Mouse (Mus musculus): ENCODE data around the gene Lysmd4.
A peak's percentile ranks its signal among the peaks of the same experiment; 100 is the strongest.

Lysmd4 gene

GRCm38 (mm10) chr7:67222220-67222862, at the start of gene Lysmd4:
Lysmd4 (plus strand) TSS chr7:67222544.
- DNase-seq (ENCODE audit: low spot score): peak; percentile 95

- peak; percentile 2 for DNase-seq (ENCODE audit: low spot score)
These were observed 48.7 kb upstream of the Lysmd4 start for GRCm38 (mm10) chr7:67173522-67174195.

GRCm38 (mm10) chr7:67183786-67184185, 38.6 kb upstream of the Lysmd4 start:
- no peak for DNase-seq (ENCODE audit: low spot score)

- DNase-seq (ENCODE audit: low spot score): no peak
These were observed 22.9 kb upstream of the Lysmd4 start for GRCm38 (mm10) chr7:67199412-67199811.

- DNase-seq (ENCODE audit: low spot score): no peak
These were observed 18.7 kb upstream of the Lysmd4 start for GRCm38 (mm10) chr7:67203625-67204024.

DNA sequence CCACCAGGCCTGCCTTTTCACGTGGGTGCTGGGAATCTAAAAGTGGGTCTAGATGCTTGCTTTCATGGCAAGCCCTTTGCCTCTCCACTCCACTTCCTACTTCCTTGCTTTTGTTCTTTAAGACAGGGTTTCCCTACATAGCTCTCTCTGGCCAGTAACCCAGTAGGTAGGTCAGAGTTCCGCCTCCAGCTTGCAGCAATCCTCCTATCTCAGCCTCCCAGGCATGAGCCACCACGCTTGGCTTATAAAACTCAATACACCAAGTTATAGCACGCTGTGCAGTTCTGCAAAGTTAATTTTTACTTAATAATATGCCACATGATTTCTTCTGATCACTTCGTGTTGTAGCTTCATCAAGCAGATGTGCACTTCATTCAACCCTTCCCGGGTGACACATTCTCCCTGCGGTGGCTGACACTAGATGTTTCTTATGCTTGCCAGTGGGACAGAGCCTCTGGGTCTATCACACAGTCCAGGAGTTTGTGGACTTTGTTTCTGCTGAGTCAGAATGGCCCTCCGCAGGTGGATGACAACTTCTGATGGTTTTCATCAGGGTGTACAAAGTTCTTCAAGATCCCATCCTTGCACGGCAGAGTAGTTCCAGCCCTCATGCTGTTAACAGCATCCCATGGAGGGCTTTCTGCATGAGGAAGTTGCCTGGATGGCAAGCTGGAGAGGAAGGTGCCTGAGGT, 16.5 kb upstream of the Lysmd4 start:
- no peak for DNase-seq (ENCODE audit: low spot score)

GRCm38 (mm10) chr7:67206496-67206895, 15.8 kb upstream of the Lysmd4 start:
- no peak for DNase-seq (ENCODE audit: low spot score)

DNA sequence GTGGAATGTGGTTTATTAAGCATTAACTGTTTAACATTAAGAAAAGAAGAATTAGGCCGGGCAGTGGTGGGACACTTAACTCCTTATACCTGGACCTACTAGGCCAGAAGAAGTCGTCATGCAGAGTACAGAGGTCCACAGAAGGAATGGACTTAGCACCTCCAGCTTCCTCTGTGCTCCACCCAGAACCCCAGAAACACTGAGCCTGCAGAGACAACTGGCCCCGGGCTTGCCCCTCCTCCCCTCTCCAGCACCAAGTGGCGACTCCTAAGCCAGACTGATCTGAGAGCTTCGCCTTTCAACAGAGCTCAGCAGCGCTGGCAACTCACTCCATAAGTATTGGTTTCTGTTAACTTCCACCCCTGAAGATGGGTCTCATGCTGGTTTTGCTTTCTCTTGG, 14.6 kb upstream of the Lysmd4 start:
- DNase-seq (ENCODE audit: low spot score): no peak

GRCm38 (mm10) chr7:67208317-67208716, 14.0 kb upstream of the Lysmd4 start:
- no peak for DNase-seq (ENCODE audit: low spot score)

DNA sequence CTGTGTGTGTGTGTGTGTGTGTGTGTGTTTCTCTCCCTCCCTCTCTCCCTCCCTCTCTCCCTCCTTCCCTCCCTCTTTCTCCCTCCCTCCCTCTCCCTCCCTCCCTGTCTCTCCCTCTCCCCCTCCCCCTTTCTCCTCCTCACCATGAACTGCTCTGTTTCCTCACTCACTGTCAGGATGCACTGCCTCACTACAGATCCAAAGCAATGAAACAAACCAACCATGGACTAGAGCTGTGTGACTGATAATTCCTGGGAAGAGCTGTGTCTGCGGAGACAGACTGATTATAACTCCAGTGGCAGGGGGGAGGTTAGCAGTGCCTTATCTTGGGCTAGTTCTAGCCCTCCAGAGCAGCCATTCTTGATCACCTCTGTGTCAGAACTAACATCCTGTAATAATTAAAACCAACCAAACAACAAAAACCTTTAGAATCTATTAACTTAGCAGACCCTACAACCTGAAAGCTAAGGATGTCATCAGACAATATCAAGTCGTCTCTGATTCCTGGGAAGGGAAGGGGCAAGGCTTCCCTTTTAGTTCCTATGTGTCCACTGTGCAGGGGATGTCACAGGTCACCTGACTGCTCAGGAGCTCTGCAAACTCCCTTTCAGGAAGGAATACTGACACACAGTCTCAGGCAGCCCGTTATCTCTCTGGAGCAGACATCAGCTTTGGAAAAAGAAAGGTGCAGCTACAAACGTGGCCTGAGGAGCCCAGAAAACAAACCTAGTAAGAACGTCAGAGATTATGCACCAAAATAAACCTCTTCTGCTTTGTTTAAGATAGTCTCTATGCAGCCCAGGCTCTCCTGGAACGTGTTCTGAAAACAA, 12.1 kb upstream of the Lysmd4 start:
- no peak for DNase-seq (ENCODE audit: low spot score)

DNA sequence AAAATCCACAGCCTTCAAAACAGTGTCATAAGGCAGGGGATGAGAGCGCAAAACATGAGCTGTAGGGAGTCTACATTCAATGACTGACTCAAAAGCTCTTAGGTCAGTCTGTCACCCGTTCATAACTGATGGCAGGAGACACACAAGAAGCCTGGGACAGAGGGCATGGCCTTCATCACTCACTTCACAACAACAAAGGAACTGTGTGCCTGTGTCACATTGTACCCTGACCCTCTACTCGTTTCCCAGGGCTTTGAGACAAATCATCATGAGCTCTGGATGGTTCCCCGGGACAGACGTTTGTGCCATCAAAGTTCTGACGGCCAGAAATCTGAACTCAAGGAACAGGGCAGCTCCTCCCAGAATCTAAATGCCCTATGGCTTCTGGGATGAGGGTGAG, 11.0 kb upstream of the Lysmd4 start:
- DNase-seq (ENCODE audit: low spot score): no peak

GRCm38 (mm10) chr7:67211971-67212370, 10.4 kb upstream of the Lysmd4 start:
- no peak for DNase-seq (ENCODE audit: low spot score)

DNA sequence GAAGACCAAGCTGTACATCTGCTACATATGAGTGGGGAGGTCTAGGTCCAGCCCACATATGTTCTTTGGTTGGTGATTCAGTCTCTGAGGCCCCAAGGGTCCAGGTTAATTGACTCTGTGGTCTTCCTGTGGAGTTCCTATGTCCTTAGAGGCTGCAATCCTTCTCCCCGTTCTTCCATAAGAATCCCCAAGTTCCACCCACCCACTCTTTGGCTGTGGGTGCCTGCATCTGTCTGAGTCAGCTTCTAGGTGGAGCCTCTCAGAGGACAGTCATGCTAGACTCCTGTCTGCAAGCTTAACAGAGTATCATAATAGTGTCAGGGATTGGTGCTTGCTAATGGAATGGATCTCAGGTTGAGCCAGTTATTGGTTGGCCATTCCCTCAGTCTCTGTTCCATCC, 8.8 kb upstream of the Lysmd4 start:
- DNase-seq (ENCODE audit: low spot score): no peak

GRCm38 (mm10) chr7:67216351-67216750, 6.0 kb upstream of the Lysmd4 start:
- no peak for DNase-seq (ENCODE audit: low spot score)

GRCm38 (mm10) chr7:67217025-67217424, 5.3 kb upstream of the Lysmd4 start:
- DNase-seq (ENCODE audit: low spot score): no peak

GRCm38 (mm10) chr7:67225943-67226625, 3.7 kb downstream of the Lysmd4 start:
- no peak for DNase-seq (ENCODE audit: low spot score)

GRCm38 (mm10) chr7:67227538-67227937, 5.2 kb downstream of the Lysmd4 start:
- DNase-seq (ENCODE audit: low spot score): no peak

GRCm38 (mm10) chr7:67228390-67228789, 6.0 kb downstream of the Lysmd4 start:
- DNase-seq (ENCODE audit: low spot score): no peak

GRCm38 (mm10) chr7:67228891-67229602, 6.7 kb downstream of the Lysmd4 start:
- no peak for DNase-seq (ENCODE audit: low spot score)

GRCm38 (mm10) chr7:67229701-67230100, 7.4 kb downstream of the Lysmd4 start:
- no peak for DNase-seq (ENCODE audit: low spot score)

DNA sequence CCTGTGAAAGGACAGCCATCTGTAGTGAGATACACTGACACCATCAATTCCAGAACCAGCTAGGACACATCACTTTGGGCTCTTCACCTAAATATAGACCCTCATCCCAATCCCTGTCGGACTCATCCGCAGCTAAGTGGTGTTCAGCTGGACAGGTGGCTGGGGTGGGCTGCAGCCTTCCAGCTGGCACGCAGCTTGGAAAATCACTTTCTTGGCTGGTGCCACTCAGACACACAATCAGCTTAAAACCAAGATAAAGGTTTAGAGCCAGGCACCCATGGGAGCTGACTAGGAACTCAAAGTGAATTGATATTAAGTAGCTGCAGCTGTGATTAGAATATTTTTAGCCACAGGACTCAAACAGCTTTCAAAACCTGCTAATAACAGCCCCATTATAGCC, 7.9 kb downstream of the Lysmd4 start:
- no peak for DNase-seq (ENCODE audit: low spot score)
